Mouse (Mus musculus) forebrain, embryonic 10.5 days (tissue): ENCODE measurements at regions not wholly inside any gene's neighbourhood (a gene's known extent, or its start where the extent isn't known, plus 50 kb on each side); places are given as distances from the start of the nearest gene placed in this dataset.

Source experiments
- DNase-seq: peaks from one replicate; pipeline ENCODE4 v3.0.0-alpha.2; 2017; ENCODE audit warnings: low spot score; ENCODE audit errors: extremely low spot score
- H3K27ac ChIP-seq: fragments of 300-500 bp; sonication (generic); 2 replicates; pipeline ENCODE4 v1.5.1; 2016; ENCODE audit warnings: mild to moderate bottlenecking
- H3K27me3 ChIP-seq: fragments of 300-500 bp; sonication (generic); 2 replicates; pipeline ENCODE4 v1.6.1; 2016; ENCODE audit warnings: mild to moderate bottlenecking; ENCODE audit not compliant: poor library complexity, severe bottlenecking
- H3K36me3 ChIP-seq: fragments of 300-500 bp; sonication (generic); replicated peaks from 2 replicates; pipeline ENCODE4 v1.6.1; 2016; ENCODE audit warnings: mild to moderate bottlenecking, moderate library complexity
- H3K4me1 ChIP-seq: fragments of 300-500 bp; sonication (generic); 2 replicates; pipeline ENCODE4 v1.6.1; 2016
- H3K4me3 ChIP-seq: fragments of 300-500 bp; sonication (generic); 2 replicates; pipeline ENCODE4 v1.5.1; 2016; ENCODE audit warnings: mild to moderate bottlenecking, moderate library complexity
- H3K9me3 ChIP-seq: fragments of 300-500 bp; sonication (generic); 2 replicates; pipeline ENCODE4 v1.6.1; 2016; ENCODE audit warnings: mild to moderate bottlenecking, moderate library complexity
- WGBS: fragments of 180-500 bp; shearing (Covaris S2); methylation state at CpG from one replicate; pipeline ENCODE4 v1.1.7; 2016; 5-methylcytosine and 5-hydroxymethylcytosine counted together

- H3K36me3 ChIP-seq = no peaks in the 10 kb centered on the region
- WGBS = 84% methylated on average over 5 of the region's 5 CpGs
Measured at GRCm38 (mm10) chr2:115250019-115250807, 331.3 kb upstream of the BC052040 start.

GRCm38 (mm10) chr2:115257391-115257790 lies 324.1 kb upstream of the BC052040 start:
- 82% methylated on average over 2 of the region's 2 CpGs for WGBS
- H3K4me1 ChIP-seq = no peaks in the 10 kb centered on the region
- H3K36me3 ChIP-seq = no peaks in the 10 kb centered on the region
- no peaks in the 10 kb centered on the region for H3K9me3 ChIP-seq
- H3K27ac ChIP-seq = no peak overlapping the region
- DNase-seq = no peak
- no peak overlapping the region for H3K4me3 ChIP-seq
- no peaks in the 10 kb centered on the region for H3K27me3 ChIP-seq

More at GRCm38 (mm10) chr2:115250019-115250807, 331.3 kb upstream of the BC052040 start:
- Histone ChIP-seq H3K27ac (no peak overlapping the region), H3K4me3 (no peak overlapping the region), H3K27me3 (no peaks in the 10 kb centered on the region), H3K9me3 (no peaks in the 10 kb centered on the region), H3K4me1 (no peaks in the 10 kb centered on the region)
- no peak for DNase-seq

GRCm38 (mm10) chr2:115268247-115268646 lies 313.3 kb upstream of the BC052040 start:
- no peaks in the 10 kb centered on the region for H3K36me3 ChIP-seq
- 86% methylated on average over 7 of the region's 7 CpGs for WGBS
- H3K27ac ChIP-seq = no peak overlapping the region
- H3K9me3 ChIP-seq = no peaks in the 10 kb centered on the region
- no peak for DNase-seq
- no peaks in the 10 kb centered on the region for H3K4me1 ChIP-seq
- H3K4me3 ChIP-seq = no peak overlapping the region
- no peaks in the 10 kb centered on the region for H3K27me3 ChIP-seq

DNA sequence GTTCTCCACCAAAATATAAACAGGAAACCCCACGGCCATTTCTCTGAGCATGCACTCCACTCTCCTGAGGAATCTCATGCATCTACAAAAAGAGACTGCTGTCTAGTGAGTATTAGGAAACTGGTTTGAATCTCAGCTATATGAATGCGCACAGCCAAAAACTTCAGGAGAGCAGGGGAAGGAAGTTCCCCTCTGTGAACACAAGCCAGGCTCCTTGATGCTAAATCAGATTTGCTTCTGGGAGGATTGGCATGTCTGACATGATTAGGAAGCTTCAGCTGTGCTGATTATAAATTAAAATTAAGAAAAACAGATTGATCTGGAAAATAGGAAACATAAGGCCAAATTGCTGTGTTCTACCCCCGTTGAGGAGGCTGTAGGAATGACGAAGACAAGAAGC lies 304.1 kb upstream of the BC052040 start:
- Histone ChIP-seq H3K27me3 (no peaks in the 10 kb centered on the region), H3K27ac (no peak overlapping the region), H3K9me3 (no peaks in the 10 kb centered on the region), H3K36me3 (no peaks in the 10 kb centered on the region), H3K4me3 (no peak overlapping the region), H3K4me1 (peaks cover 18% of the 10 kb centered on the region)
- WGBS = 68% methylated on average over 4 of the region's 4 CpGs
- no peak for DNase-seq

GRCm38 (mm10) chr2:115293020-115293419 lies 288.5 kb upstream of the BC052040 start:
- DNase-seq = no peak
- H3K36me3 ChIP-seq = no peaks in the 10 kb centered on the region

GRCm38 (mm10) chr2:115297463-115297862 lies 284.1 kb upstream of the BC052040 start:
- Histone ChIP-seq H3K27ac (no peak overlapping the region), H3K36me3 (no peaks in the 10 kb centered on the region), H3K9me3 (no peaks in the 10 kb centered on the region), H3K4me3 (no peak overlapping the region), H3K4me1 (no peaks in the 10 kb centered on the region), H3K27me3 (no peaks in the 10 kb centered on the region)
- 89% methylated on average over 6 of the region's 6 CpGs for WGBS
- no peak for DNase-seq

More at GRCm38 (mm10) chr2:115293020-115293419, 288.5 kb upstream of the BC052040 start:
- no peak overlapping the region for H3K27ac ChIP-seq
- no peaks in the 10 kb centered on the region for H3K9me3 ChIP-seq
- no peaks in the 10 kb centered on the region for H3K27me3 ChIP-seq
- no peak overlapping the region for H3K4me3 ChIP-seq
- 86% methylated on average over 2 of the region's 2 CpGs for WGBS
- H3K4me1 ChIP-seq = no peaks in the 10 kb centered on the region

- Histone ChIP-seq H3K27ac (no peak overlapping the region), H3K9me3 (no peaks in the 10 kb centered on the region), H3K27me3 (no peaks in the 10 kb centered on the region), H3K4me1 (peaks cover 8% of the 10 kb centered on the region), H3K36me3 (no peaks in the 10 kb centered on the region), H3K4me3 (no peak overlapping the region)
- WGBS = 81% methylated on average over 4 of the region's 4 CpGs
- no peak for DNase-seq
Measured at GRCm38 (mm10) chr2:115307248-115307647, 274.3 kb upstream of the BC052040 start.

- Histone ChIP-seq H3K4me3 (no peak overlapping the region), H3K9me3 (no peaks in the 10 kb centered on the region), H3K27ac (no peak overlapping the region), H3K27me3 (0 out of 2 replicates have a peak, but pooled peaks cover 5% of the 10 kb centered on the region), H3K36me3 (no peaks in the 10 kb centered on the region), H3K4me1 (peaks cover 8% of the 10 kb centered on the region)
- DNase-seq = no peak
- 75% methylated on average over 4 of the region's 4 CpGs for WGBS
Measured at GRCm38 (mm10) chr2:115309856-115310631, 271.5 kb upstream of the BC052040 start.

GRCm38 (mm10) chr2:115318551-115318950 lies 263.0 kb upstream of the BC052040 start:
- H3K36me3 ChIP-seq = no peaks in the 10 kb centered on the region
- H3K4me1 ChIP-seq = peaks cover 5% of the 10 kb centered on the region
- no peak overlapping the region for H3K4me3 ChIP-seq
- peaks cover 78% of the 10 kb centered on the region for H3K27me3 ChIP-seq
- H3K9me3 ChIP-seq = no peaks in the 10 kb centered on the region
- no peak for DNase-seq
- H3K27ac ChIP-seq = no peak overlapping the region
- 92% methylated on average over 3 of the region's 3 CpGs for WGBS

DNA sequence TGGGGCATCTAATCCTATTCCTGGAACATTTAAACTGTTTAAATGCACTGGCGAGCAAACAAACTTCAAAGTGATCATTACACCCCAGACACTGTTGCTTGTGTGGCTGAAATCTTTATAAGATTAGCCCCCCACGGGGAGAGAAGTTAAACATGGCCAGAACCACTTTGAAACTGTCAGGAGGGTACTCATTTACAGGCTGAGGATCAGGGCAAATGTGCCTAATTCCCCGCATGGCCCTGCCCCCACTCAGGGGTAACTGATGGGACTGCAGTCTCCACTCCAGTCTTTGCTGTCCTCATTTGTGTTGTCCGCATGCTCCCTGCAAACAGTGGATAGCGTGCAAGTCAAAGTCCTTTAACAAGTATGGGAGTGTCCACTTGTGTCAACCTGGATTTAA lies 258.9 kb upstream of the BC052040 start:
- no peak overlapping the region for H3K27ac ChIP-seq
- H3K4me1 ChIP-seq = peaks cover 5% of the 10 kb centered on the region
- 10% methylated on average over 5 of the region's 5 CpGs for WGBS
- H3K36me3 ChIP-seq = no peaks in the 10 kb centered on the region
- peak; percentile 25 for DNase-seq
- peaks cover 93% of the 10 kb centered on the region for H3K27me3 ChIP-seq
- no peak overlapping the region for H3K4me3 ChIP-seq
- H3K9me3 ChIP-seq = no peaks in the 10 kb centered on the region

GRCm38 (mm10) chr2:115326526-115326925 lies 255.0 kb upstream of the BC052040 start:
- no peak for DNase-seq
- Histone ChIP-seq H3K4me3 (no peak overlapping the region), H3K4me1 (peaks cover 5% of the 10 kb centered on the region), H3K36me3 (no peaks in the 10 kb centered on the region), H3K27me3 (peaks cover 82% of the 10 kb centered on the region), H3K9me3 (no peaks in the 10 kb centered on the region), H3K27ac (no peak overlapping the region)
- 93% methylated on average over 2 of the region's 2 CpGs for WGBS

DNA sequence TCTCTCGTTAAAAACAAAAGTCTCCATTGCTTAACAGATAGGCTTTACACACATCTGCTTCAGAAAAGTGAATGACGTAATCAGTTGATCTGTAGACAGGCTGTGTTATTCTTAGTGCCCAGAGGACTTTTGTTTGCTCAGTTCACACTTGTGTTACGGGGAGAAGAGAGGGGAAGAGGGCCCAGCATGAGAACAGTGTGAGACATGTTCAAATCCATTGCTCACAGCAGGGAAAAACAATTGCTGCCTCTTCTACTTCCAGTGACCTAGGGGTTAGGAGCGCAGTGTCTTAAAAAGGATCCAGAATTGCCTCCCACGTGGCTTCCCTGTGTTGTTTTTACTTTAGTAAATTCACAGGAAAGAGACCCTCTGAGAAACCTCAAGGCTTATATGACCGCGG lies 243.3 kb upstream of the BC052040 start:
- H3K36me3 ChIP-seq = no peaks in the 10 kb centered on the region
- no peak overlapping the region for H3K4me3 ChIP-seq
- H3K27me3 ChIP-seq = peaks cover 77% of the 10 kb centered on the region
- H3K9me3 ChIP-seq = no peaks in the 10 kb centered on the region
- WGBS = 24% methylated on average over 7 of the region's 7 CpGs
- peak; percentile 26 for DNase-seq
- H3K4me1 ChIP-seq = peaks cover 12% of the 10 kb centered on the region
- no peak overlapping the region for H3K27ac ChIP-seq

- 52% methylated on average over 4 of the region's 4 CpGs for WGBS
- H3K27ac ChIP-seq = no peak overlapping the region
Measured at GRCm38 (mm10) chr2:115339034-115339433, 242.5 kb upstream of the BC052040 start.

More at GRCm38 (mm10) chr2:115339034-115339433, 242.5 kb upstream of the BC052040 start:
- Histone ChIP-seq H3K9me3 (no peaks in the 10 kb centered on the region), H3K27me3 (peaks cover 73% of the 10 kb centered on the region), H3K4me3 (no peak overlapping the region), H3K4me1 (peaks cover 12% of the 10 kb centered on the region), H3K36me3 (no peaks in the 10 kb centered on the region)
- DNase-seq = no peak
